Mouse (Mus musculus): ENCODE measurements around the gene Slc35b1.

Slc35b1 gene

DNA sequence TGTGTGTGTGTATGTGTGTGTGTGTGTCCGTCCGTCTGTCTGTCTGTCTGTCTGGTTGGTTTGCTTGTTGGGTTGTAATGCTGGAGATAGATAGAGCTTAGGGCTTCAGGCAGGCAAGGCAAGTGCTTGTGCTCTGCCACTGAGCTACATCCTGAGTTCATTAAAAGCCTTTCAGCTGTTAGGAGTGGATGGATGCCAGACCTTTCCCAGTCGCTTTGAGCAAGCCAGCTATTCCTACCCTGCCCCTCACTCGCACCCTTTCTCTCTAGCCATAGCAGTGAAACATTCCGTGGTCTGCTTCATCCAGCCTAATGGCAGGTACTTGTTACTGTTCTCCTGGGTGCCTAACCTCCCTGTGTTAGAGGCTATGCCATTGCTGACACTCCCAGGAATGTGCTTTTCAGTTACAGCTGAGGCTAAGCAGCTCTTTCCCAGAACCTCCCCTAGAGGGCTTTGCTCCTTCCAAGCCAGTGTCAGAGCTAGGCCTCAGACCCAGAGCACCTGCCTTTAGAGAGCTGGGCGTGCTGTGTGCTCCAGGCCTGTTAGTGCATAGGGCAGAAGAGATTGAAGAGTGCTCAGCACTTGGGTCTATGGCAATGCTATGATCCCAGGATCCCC, 18.1 kb upstream of the Slc35b1 start:
- no peak for DNase-seq

- DNase-seq, result no peak
Observed at GRCm38 (mm10) chr11:95367011-95367735, 17.3 kb upstream of the Slc35b1 start.

DNA sequence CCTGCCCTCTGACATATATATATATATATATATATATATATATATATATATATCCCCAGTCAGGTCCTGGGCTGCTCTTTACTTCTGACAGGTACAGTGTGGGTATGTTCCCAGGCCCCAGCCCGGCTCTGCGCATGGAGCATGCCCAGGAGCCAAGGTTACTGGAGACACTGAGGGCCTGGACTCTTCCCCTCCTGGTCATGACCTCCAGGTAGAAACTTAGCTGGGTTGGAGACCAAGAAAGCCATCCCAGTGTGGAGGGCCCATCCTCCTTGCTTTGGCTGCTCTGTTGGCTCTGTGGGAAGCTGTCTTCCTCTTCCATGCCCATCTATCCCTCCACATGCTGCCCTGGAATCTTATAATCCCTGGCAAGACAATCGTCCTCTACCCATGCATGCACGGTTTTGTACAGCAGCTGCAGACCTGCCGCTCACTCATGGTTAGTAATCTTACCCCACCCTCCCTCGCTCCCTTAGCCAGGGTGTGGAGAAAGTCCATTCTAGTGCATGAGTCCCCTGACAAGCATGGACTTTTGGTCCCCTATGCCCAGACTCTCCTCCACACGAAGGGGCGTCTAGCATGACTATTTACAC, 16.2 kb upstream of the Slc35b1 start:
- no peak for DNase-seq

- no peak for DNase-seq
Observed at GRCm38 (mm10) chr11:95368871-95369270, 15.6 kb upstream of the Slc35b1 start.

- peak in 1 of 2 experiments; percentile 39 for DNase-seq
Observed at GRCm38 (mm10) chr11:95369964-95370890, 14.3 kb upstream of the Slc35b1 start.

- DNase-seq, result no peak
Observed at GRCm38 (mm10) chr11:95371182-95371581, 13.3 kb upstream of the Slc35b1 start.

GRCm38 (mm10) chr11:95378926-95379325, 5.6 kb upstream of the Slc35b1 start:
- DNase-seq, result no peak

DNA sequence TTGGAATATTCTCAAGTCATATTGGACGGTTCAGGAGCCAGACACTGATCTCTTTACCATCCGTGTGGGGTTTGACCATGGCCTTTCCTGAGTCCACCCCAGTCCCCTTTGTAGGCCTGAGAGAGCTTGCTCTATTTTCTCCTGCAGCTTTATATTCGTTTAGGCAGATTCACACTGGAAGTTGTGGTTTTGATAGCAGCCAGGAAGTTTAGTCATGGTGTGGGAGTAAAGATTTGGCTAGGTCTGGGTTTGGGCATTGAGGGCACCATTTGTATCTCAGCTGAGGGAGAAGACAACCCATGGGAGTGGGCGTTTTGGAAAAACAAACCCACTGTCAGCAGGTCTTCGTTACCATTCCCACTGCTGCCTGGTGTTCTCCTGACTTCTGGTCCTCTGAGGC, 4.9 kb upstream of the Slc35b1 start:
- no peak for DNase-seq

- DNase-seq, result no peak
Observed at GRCm38 (mm10) chr11:95380711-95381110, 3.8 kb upstream of the Slc35b1 start.

DNA sequence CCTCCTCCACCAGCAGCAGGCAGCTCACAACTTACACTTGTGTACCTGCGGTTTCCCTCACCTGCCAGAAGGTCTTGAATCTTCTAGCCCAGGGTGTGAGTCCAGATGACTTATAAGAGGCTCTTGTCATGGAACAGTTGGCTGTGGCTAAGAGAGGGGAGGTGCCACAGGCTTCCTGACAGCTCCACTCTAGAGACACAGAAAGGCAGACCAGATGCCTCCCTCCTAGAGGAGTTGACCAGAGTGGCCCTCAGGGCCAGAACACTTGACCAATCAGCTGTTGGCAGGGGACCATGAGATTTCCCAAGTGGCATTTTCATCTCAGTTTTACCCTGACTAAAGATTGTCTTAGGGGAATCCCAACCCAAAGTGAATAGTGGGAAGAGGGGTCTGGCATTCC, 3.3 kb upstream of the Slc35b1 start:
- no peak for DNase-seq

- DNase-seq, result no peak
Observed at GRCm38 (mm10) chr11:95383331-95383986, 1.0 kb upstream of the Slc35b1 start.

- DNase-seq, result no peak
Observed at GRCm38 (mm10) chr11:95384004-95384318, 531 bp upstream of the Slc35b1 start.

GRCm38 (mm10) chr11:95384973-95385320, 455 bp downstream of the Slc35b1 start:
- no peak for DNase-seq

GRCm38 (mm10) chr11:95387354-95387753, 2.9 kb downstream of the Slc35b1 start:
- DNase-seq, result no peak

DNA sequence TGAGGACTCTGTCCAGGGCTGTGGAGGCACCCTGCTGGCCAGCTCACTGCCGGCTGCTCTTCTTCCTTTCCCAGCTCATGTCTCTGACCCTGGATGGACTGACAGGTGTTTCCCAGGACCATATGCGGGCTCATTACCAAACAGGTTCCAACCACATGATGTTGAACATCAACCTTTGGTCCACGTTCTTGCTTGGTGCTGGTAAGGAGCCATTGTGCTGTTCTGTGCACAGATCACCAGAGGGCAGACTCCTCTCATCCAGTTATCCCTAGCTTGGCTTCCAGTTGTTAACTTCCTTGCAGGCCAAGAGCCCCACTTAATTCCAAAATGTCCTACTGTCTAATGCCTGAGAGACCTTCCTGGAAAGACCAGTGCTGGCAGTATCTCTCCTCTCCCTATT, 4.5 kb downstream of the Slc35b1 start:
- peak; percentile 41 to 70 for DNase-seq

DNA sequence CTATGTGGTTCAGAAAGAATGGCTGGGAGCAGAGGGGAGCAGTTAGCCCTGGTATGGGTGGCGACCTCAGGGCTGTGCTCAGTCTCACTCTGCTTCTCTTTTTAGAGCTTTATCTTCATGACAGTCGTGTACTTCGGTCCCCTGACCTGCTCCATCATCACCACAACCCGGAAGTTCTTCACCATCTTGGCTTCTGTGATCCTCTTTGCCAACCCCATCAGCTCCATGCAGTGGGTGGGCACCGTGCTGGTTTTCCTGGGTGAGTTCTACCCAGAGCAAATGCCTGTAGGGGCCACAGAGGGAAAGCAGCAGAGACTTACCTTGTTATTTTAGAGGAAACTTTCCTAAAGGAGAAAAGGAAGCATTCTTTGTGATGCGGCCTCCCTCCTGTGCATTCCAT, 5.9 kb downstream of the Slc35b1 start:
- DNase-seq, result no peak

- DNase-seq, result no peak
Observed at GRCm38 (mm10) chr11:95391201-95391600, 6.7 kb downstream of the Slc35b1 start.

- DNase-seq, result no peak
Observed at GRCm38 (mm10) chr11:95391743-95392142, 7.3 kb downstream of the Slc35b1 start.

DNA sequence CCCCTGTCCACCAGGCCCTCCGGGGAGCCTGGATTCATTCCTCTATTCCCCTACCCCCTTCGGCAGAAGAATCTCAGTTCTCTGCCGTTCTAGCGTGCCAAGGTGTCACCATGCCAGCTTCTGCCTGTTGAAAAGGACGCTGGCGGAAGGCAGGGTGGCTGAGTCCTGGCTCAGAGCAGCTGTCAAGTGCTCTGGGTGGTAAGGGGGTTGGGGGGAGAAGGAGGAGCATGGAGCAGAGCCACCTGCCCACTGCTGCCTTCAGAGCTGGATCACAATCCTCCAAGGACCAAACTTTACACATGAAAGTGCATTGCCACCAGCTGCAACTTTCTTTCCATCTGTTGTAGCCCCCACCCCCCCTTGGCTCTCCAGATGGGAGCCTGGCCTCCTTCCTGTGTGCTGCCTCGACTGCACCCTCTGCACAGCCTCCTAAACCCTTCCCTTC, 7.8 kb downstream of the Slc35b1 start:
- DNase-seq, result no peak

DNA sequence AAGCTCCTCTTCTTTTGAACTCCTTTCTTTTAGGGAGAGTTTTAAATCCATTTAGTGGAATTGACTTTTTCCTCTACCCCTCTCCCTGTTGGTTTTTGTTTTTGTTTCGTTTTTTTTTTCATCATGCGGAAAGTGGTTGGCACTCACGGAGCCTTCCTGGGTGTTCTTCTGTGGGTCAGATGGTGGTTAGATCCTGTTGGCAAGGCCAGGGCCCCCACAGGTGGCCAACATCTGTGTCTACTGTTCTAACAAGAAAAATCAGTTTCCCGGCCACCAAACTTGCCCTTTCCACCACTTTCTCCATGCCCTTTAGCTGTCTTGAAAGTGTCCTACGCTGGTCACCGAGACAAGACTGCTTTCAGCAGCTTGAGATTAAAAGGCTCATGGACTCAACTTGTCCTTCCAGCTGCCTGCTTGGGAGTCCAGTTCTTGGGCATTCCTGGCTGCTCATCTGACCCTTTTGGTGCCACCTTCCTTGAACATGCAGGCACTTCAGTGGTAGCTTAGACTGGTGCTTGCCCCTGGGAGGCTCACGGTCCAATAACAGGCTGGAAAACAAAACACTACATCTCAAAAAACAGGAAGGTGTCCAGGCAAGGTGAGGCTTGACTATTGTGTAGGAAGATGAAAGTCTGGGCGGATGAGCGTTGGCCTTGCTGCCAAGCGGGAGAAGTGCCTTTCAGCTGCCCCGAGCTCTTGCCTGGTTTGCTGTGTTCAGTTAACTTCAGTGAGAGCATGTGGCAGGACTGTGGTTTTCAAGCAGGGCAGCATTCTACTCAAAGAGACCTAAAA, 8.4 kb downstream of the Slc35b1 start:
- no peak for DNase-seq

DNA sequence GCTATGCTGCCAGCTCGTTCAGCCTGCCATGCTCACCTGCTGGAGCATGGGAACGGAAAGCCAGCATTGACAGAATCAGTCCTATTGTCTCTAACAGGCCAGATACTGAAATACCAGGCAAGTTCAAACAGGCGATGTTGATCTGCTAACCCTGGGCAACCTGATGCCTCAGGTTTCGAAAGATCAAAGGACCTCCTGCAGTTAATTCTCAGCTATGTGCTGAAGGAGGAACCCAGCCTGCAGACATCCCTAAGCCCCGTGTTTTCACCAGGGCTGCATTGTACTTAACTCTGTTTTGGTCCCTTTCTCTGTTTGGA, 9.0 kb downstream of the Slc35b1 start:
- DNase-seq, result no peak

DNA sequence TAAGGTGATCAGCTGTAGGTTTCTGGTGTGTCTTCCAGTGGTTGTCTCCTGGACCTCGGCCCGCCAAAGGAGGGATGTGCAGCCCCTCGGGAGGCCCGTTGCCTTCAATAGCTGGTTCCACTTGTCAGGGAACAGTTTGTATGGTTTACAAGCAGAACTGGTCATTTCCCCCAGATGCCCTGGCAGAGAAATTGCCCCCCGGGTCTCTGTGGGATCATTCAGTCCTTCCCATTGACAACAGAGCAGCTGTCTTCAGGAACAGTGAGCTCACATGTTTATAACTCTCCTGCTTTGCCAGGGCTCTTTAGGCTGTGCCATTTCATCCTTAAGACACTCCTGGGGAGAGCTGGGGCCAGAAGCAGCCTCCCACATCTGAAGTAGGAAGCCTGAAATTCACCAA, 9.6 kb downstream of the Slc35b1 start:
- DNase-seq, result no peak

Data from kidney, adult 8-10 months (tissue).